Mouse (Mus musculus) liver, postnatal 0 days (tissue): ENCODE data around the gene Ptprg. TPM values are rescaled to one million over a fixed set of nuclear protein-coding genes. Genes with fewer than 3 reads are reported as not detected.

Source experiments
- ATAC-seq: fragments of 200-750 bp; cut with Nextera tagmentation; 2 replicates; pipeline ENCODE4 v1.8.0; 2017; ENCODE audit warnings: mild to moderate bottlenecking, moderate library complexity
- DNase-seq: peaks from one replicate; pipeline ENCODE4 v3.0.0-alpha.2; 2016
- H3K27ac ChIP-seq: fragments of 300-500 bp; sonication (generic); 2 replicates; pipeline ENCODE4 v1.5.1; 2014; ENCODE audit warnings: antibody characterized with exemption, moderate library complexity, mild to moderate bottlenecking, low read depth
- H3K27me3 ChIP-seq: fragments of 300-500 bp; sonication (generic); 2 replicates; pipeline ENCODE4 v1.6.1; 2014; ENCODE audit warnings: low read length, control low read depth, mixed read lengths; ENCODE audit not compliant: insufficient read depth
- H3K36me3 ChIP-seq: fragments of 300-500 bp; sonication (generic); replicated peaks from 2 replicates; pipeline ENCODE4 v1.6.1; 2014; ENCODE audit warnings: mild to moderate bottlenecking, control low read depth, low read length, moderate library complexity, mixed read lengths; ENCODE audit not compliant: insufficient read depth
- H3K4me1 ChIP-seq: fragments of 300-500 bp; sonication (generic); 2 replicates; pipeline ENCODE4 v1.6.1; 2014; ENCODE audit warnings: antibody characterized with exemption, mild to moderate bottlenecking, control low read depth; ENCODE audit not compliant: insufficient read depth
- H3K4me2 ChIP-seq: fragments of 300-500 bp; sonication (generic); 2 replicates; pipeline ENCODE4 v1.6.1; 2014; ENCODE audit warnings: low read depth, mild to moderate bottlenecking, low read length, moderate library complexity, mixed read lengths
- H3K4me3 ChIP-seq: fragments of 300-500 bp; sonication (generic); 2 replicates; pipeline ENCODE4 v1.5.1; 2014; ENCODE audit warnings: low read depth, low read length
- H3K9ac ChIP-seq: fragments of 300-500 bp; sonication (generic); replicated peaks from 2 replicates; pipeline ENCODE4 v1.6.1; 2014; ENCODE audit warnings: mild to moderate bottlenecking, moderate library complexity
- H3K9me3 ChIP-seq: fragments of 300-500 bp; sonication (generic); 2 replicates; pipeline ENCODE4 v1.6.1; 2016; ENCODE audit warnings: mild to moderate bottlenecking, control low read depth, low read length, mixed read lengths
- CTCF ChIP-seq: sonication (generic); IDR thresholded peaks from 2 replicates; pipeline ENCODE4 v1.5.1; 2016; ENCODE audit warnings: antibody characterized with exemption, low read depth
- EP300 ChIP-seq: IDR thresholded peaks from 2 replicates; pipeline ENCODE4 v1.6.1; 2016; ENCODE audit warnings: antibody characterized with exemption, low read depth, mild to moderate bottlenecking
- WGBS: fragments of 180-500 bp; shearing (Covaris S2); extraction: QIAGEN DNeasy Blood & Tissue Kit; methylation state at CpG from one replicate; pipeline ENCODE4 v1.1.7; 2014; ENCODE audit not compliant: insufficient replicate concordance; 5-methylcytosine and 5-hydroxymethylcytosine counted together
- polyA plus RNA-seq: library from polyadenylated mRNA; unstranded; fragments of >200 nt; fragmentation: Nextera tagmentation; extraction: Ambion mirVana; gene quantifications from 2 replicates; pipeline ENCODE4 v1.2.1, GENCODE M21; 2015

The Ptprg gene
- polyA plus RNA-seq, 1 experiment from 2014 or later, result 2.7 TPM

DNA sequence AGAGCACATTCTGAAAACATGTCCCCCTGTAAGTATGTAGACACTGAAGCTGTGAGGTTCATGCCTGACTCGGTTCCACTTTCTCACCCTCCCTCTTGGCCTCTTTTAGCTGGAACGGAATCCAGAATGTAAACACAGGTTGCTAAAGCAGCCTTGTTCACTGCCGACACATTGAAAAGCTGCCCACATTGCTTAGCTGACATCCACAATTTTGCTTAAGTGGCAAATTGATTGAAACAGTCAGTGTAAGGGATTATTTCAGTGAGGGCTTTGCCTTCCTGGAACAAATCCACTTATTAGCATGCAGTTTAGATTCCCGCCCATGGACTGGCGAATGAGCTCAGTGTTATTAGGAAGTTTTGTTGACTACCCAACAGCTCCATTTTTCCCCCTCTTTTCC, 532.8 kb downstream of the Ptprg start:
- H3K4me2 ChIP-seq, result no peak overlapping the region
- no peak overlapping the region for H3K9ac ChIP-seq
- H3K27me3 ChIP-seq, result no peaks in the 10 kb centered on the region
- TF ChIP-seq CTCF (no peak), EP300 (no peak)
- DNase-seq (no peak), ATAC-seq (peak; percentile 33; the same call in 1 of the 2 replicates)
- 64% methylated on average over 5 of the region's 5 CpGs for WGBS
- 0 out of 2 replicates have a peak, but pooled peaks cover 3% of the 10 kb centered on the region for H3K4me1 ChIP-seq
- no peaks in the 10 kb centered on the region for H3K36me3 ChIP-seq
- no peak overlapping the region for H3K4me3 ChIP-seq
- H3K27ac ChIP-seq, result no peak overlapping the region
- H3K9me3 ChIP-seq, result no peaks in the 10 kb centered on the region

DNA sequence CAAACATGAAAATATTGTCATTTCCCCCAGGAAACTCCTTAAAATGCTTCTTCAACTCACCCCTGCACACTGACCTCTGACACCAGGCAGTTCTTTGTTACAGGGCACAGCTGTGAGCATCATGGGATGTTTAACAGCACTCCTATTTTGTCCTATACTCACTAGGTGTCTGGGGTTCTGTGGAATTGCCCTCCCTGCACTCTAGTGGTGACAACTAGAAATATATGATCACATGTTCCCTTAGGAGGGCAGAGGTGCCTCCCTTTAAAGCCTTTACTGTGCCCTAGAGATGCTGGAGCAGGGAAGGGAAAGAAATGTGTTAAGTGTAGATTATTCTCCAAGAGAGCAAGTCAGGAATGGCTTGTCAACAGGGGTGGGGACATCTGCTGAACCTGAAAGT, 536.6 kb downstream of the Ptprg start:
- H3K4me1 ChIP-seq, result 0 out of 2 replicates have a peak, but pooled peaks cover 3% of the 10 kb centered on the region
- no peak for TF ChIP-seq EP300
- TF ChIP-seq CTCF, result no peak
- H3K9ac ChIP-seq, result no peak overlapping the region
- ATAC-seq (no peak), DNase-seq (no peak)
- no peaks in the 10 kb centered on the region for H3K27me3 ChIP-seq
- H3K4me3 ChIP-seq, result no peak overlapping the region
- H3K36me3 ChIP-seq, result no peaks in the 10 kb centered on the region
- H3K4me2 ChIP-seq, result no peak overlapping the region
- H3K9me3 ChIP-seq, result no peaks in the 10 kb centered on the region
- no peak overlapping the region for H3K27ac ChIP-seq

- H3K9me3 ChIP-seq, result no peaks in the 10 kb centered on the region
- no peak overlapping the region for H3K9ac ChIP-seq
- H3K4me1 ChIP-seq, result no peaks in the 10 kb centered on the region
- no peak overlapping the region for H3K27ac ChIP-seq
- 71% methylated on average over 3 of the region's 3 CpGs for WGBS
- no peaks in the 10 kb centered on the region for H3K27me3 ChIP-seq
- no peak for ATAC-seq
- H3K4me2 ChIP-seq, result no peak overlapping the region
- no peaks in the 10 kb centered on the region for H3K36me3 ChIP-seq
- no peak for DNase-seq
- no peak overlapping the region for H3K4me3 ChIP-seq
- TF ChIP-seq EP300 (no peak), CTCF (no peak)
These were observed 538.4 kb downstream of the Ptprg start for GRCm38 (mm10) chr14:12091730-12092129.

- no peaks in the 10 kb centered on the region for H3K27me3 ChIP-seq
- H3K4me3 ChIP-seq, result no peak overlapping the region
- H3K27ac ChIP-seq, result no peak overlapping the region
- no peak overlapping the region for H3K9ac ChIP-seq
- DNase-seq (no peak), ATAC-seq (no peak)
- no peak overlapping the region for H3K4me2 ChIP-seq
- no peaks in the 10 kb centered on the region; the same call in 1 of the 2 replicates for H3K4me1 ChIP-seq
- 39% methylated on average over 12 of the region's 12 CpGs for WGBS
- no peaks in the 10 kb centered on the region for H3K36me3 ChIP-seq
- TF ChIP-seq CTCF (no peak), EP300 (peak; percentile 27; the same call in 1 of the 2 replicates)
- H3K9me3 ChIP-seq, result no peaks in the 10 kb centered on the region
These were observed 546.3 kb downstream of the Ptprg start for GRCm38 (mm10) chr14:12099390-12100333.

DNA sequence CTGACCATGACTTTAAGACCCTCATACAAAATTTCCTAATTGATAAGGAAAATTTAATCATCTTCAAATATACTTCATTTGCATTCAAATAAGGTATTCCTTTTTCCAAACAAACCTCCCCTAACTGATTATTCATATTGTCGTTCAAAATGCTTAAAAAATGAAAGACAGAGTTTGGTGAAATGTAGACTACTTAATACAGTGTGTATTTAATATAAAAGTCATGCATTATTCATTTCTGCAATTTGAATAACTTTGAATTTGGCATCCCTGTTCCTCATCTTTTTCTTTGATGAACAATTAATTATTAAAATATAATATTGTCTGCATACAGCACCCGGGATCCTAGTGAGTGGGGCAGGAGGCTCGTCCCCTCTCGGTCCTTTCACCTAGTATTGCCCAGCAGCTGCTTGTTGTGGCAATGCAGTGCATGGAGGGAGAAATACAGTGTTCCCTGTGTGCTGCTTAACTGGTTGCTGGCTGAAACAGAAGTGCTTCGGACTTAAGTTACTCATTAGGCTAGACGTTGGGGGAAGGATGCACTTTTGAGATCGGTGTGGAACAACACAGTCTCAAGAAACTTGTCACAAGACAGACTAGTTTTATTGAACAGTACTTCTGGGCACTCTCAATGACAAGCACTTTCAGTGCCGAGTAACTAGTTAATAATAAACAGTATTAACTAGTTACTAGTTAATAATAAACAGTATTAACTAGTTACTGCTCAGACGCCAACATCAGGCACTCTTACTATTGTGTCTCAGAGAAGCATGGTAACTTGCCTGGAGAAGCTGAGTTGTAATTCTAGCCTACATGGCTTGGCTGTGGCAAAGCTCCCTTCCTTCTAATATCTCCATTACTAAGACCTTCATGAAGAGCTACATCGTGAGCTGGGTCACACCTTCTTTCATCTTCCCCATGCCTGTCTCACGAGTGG, 549.3 kb downstream of the Ptprg start:
- Histone ChIP-seq H3K9me3 (no peaks in the 10 kb centered on the region), H3K27me3 (no peaks in the 10 kb centered on the region), H3K4me2 (peak overlapping the region; percentile 33; the same call in 1 of the 2 replicates), H3K4me1 (no peaks in the 10 kb centered on the region; the same call in 1 of the 2 replicates), H3K36me3 (no peaks in the 10 kb centered on the region), H3K4me3 (no peak overlapping the region), H3K9ac (no peak overlapping the region), H3K27ac (peak overlapping the region; percentile 96)
- TF ChIP-seq EP300, result no peak
- TF ChIP-seq CTCF, result no peak
- WGBS, result 54% methylated on average over 11 of the region's 11 CpGs
- DNase-seq (peak; percentile 20), ATAC-seq (peak; percentile 48)
